Mouse (Mus musculus) kidney, adult 11 months (tissue): Measurements from ENCODE around the gene Tmod4.

Experiments used
- DNase-seq: peaks from one replicate; pipeline ENCODE4 v3.0.0; 2022

Tmod4 gene

GRCm38 (mm10) chr3:95139586-95140288 lies 15.5 kb downstream of the Tmod4 start:
- DNase-seq: peak; percentile 91

- DNase-seq: no peak
These were observed 16.0 kb downstream of the Tmod4 start for GRCm38 (mm10) chr3:95140289-95140595.

GRCm38 (mm10) chr3:95140795-95141194 lies 16.5 kb downstream of the Tmod4 start:
- DNase-seq: no peak

- DNase-seq: no peak
These were observed 17.2 kb downstream of the Tmod4 start for GRCm38 (mm10) chr3:95141474-95141873.

GRCm38 (mm10) chr3:95141952-95142616 lies 17.8 kb downstream of the Tmod4 start, which contains the start of gene Tnfaip8l2:
Gene Tnfaip8l2 (minus strand): TSS chr3:95142360.
- DNase-seq: no peak

- peak; percentile 87 for DNase-seq
These were observed 18.3 kb downstream of the Tmod4 start for GRCm38 (mm10) chr3:95142617-95143011.

GRCm38 (mm10) chr3:95147924-95148323 lies 23.6 kb downstream of the Tmod4 start:
- DNase-seq: no peak

GRCm38 (mm10) chr3:95153874-95154273 lies 29.6 kb downstream of the Tmod4 start:
- no peak for DNase-seq

GRCm38 (mm10) chr3:95159511-95159986 lies 35.3 kb downstream of the Tmod4 start:
- DNase-seq: no peak

- DNase-seq: peak; percentile 88
These were observed 36.0 kb downstream of the Tmod4 start, which contains the start of gene Sema6c for GRCm38 (mm10) chr3:95159987-95160963. Gene Sema6c (plus strand): TSS chr3:95160457.

GRCm38 (mm10) chr3:95161041-95161551 lies 36.8 kb downstream of the Tmod4 start:
- no peak for DNase-seq

GRCm38 (mm10) chr3:95161618-95162344 lies 37.5 kb downstream of the Tmod4 start:
- DNase-seq: no peak

- DNase-seq: no peak
These were observed 38.0 kb downstream of the Tmod4 start for GRCm38 (mm10) chr3:95162345-95162628.

- DNase-seq: no peak
These were observed 39.4 kb downstream of the Tmod4 start for GRCm38 (mm10) chr3:95163419-95164255.

GRCm38 (mm10) chr3:95164256-95164550 lies 39.9 kb downstream of the Tmod4 start:
- no peak for DNase-seq

- DNase-seq: no peak
These were observed 40.6 kb downstream of the Tmod4 start for GRCm38 (mm10) chr3:95164840-95165239.

GRCm38 (mm10) chr3:95169996-95170395 lies 45.7 kb downstream of the Tmod4 start:
- no peak for DNase-seq

GRCm38 (mm10) chr3:95171105-95171504 lies 46.8 kb downstream of the Tmod4 start:
- DNase-seq: no peak

GRCm38 (mm10) chr3:95172526-95173255 lies 48.4 kb downstream of the Tmod4 start:
- DNase-seq: no peak

GRCm38 (mm10) chr3:95173256-95173949 lies 49.1 kb downstream of the Tmod4 start:
- peak; percentile 19 for DNase-seq
